Mouse (Mus musculus): ENCODE data around the gene Slco4a1. TPM values are rescaled to one million over a fixed set of nuclear protein-coding genes. Genes with fewer than 3 reads are reported as not detected.

Slco4a1 gene
- polyA plus RNA-seq, 1 experiment from 2014 or later = 1.4 TPM

GRCm38 (mm10) chr2:180432751-180433150 is 23.3 kb upstream of the Slco4a1 start:
- Histone ChIP-seq H3K4me3 (no peak overlapping the region), H3K27ac (no peak overlapping the region), H3K9ac (no peak overlapping the region), H3K4me1 (peaks cover 25% of the 10 kb centered on the region), H3K4me2 (no peak overlapping the region), H3K9me3 (replicated peaks) (no peaks in the 10 kb centered on the region), H3K36me3 (no peaks in the 10 kb centered on the region), H3K27me3 (replicated peaks) (no peaks in the 10 kb centered on the region)
- ATAC-seq = no peak
- 62% methylated on average over 10 of the region's 10 CpGs for WGBS (ENCODE audit: insufficient replicate concordance)

GRCm38 (mm10) chr2:180433350-180433749 is 22.7 kb upstream of the Slco4a1 start:
- Histone ChIP-seq H3K9ac (no peak overlapping the region), H3K27ac (no peak overlapping the region), H3K27me3 (replicated peaks) (no peaks in the 10 kb centered on the region), H3K9me3 (replicated peaks) (no peaks in the 10 kb centered on the region), H3K4me2 (no peak overlapping the region), H3K36me3 (no peaks in the 10 kb centered on the region), H3K4me3 (no peak overlapping the region), H3K4me1 (peaks cover 26% of the 10 kb centered on the region)
- WGBS (ENCODE audit: insufficient replicate concordance) = 57% methylated on average over 7 of the region's 7 CpGs
- no peak for ATAC-seq

DNA sequence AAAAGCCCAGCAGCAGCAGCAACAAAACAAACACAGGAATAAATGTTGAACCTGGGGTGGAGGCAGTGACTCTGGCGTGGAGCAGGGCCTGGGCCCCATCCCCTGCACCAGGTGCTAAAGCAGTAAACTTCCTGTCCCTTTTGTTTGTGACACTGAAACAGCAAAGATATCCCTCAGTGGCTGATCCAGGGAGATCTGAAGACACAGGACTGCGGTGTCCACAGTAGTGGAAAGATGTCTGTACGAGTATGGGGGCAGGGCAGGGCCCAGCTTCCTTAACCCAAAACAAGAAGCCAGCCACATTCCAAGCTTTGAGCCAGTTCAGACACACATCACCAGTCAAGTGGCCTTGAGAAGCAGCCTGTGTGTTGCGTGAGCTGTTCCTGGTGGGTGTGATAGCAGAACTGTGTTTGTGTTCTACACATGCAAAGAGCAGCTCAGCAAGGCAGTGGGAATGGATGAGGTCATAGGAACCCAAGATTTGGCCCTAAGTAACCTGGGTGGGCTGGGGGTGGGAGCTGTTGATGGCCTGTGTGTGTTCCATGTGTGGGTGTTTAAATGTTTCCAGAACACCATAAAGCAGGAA is 20.6 kb upstream of the Slco4a1 start:
- no peaks in the 10 kb centered on the region for H3K9me3 ChIP-seq (replicated peaks)
- no peak overlapping the region for H3K27ac ChIP-seq
- no peak overlapping the region for H3K4me2 ChIP-seq
- no peak overlapping the region for H3K4me3 ChIP-seq
- H3K4me1 ChIP-seq = peaks cover 27% of the 10 kb centered on the region
- no peaks in the 10 kb centered on the region for H3K36me3 ChIP-seq
- WGBS (ENCODE audit: insufficient replicate concordance) = 34% methylated on average over 4 of the region's 4 CpGs
- ATAC-seq = no peak
- H3K9ac ChIP-seq = no peak overlapping the region
- H3K27me3 ChIP-seq (replicated peaks) = no peaks in the 10 kb centered on the region

- H3K9me3 ChIP-seq (replicated peaks) = no peaks in the 10 kb centered on the region
- H3K4me2 ChIP-seq = peak overlapping the region; percentile 10; the same call in 1 of the 2 replicates
- no peaks in the 10 kb centered on the region for H3K36me3 ChIP-seq
- peak overlapping the region; percentile 41 for H3K27ac ChIP-seq
- 23% methylated on average over 5 of the region's 5 CpGs for WGBS (ENCODE audit: insufficient replicate concordance)
- ATAC-seq = peak; percentile 47
- no peaks in the 10 kb centered on the region for H3K27me3 ChIP-seq (replicated peaks)
- no peak overlapping the region for H3K4me3 ChIP-seq
- peaks cover 35% of the 10 kb centered on the region for H3K4me1 ChIP-seq
- no peak overlapping the region for H3K9ac ChIP-seq
Observed at GRCm38 (mm10) chr2:180437149-180437864, 18.7 kb upstream of the Slco4a1 start.

- H3K9me3 ChIP-seq (replicated peaks) = no peaks in the 10 kb centered on the region
- no peak for ATAC-seq
- no peak overlapping the region for H3K4me3 ChIP-seq
- no peaks in the 10 kb centered on the region for H3K27me3 ChIP-seq (replicated peaks)
- no peaks in the 10 kb centered on the region for H3K36me3 ChIP-seq
- H3K9ac ChIP-seq = no peak overlapping the region
- 17% methylated on average over 3 of the region's 3 CpGs for WGBS (ENCODE audit: insufficient replicate concordance)
- H3K4me2 ChIP-seq = no peak overlapping the region
- peaks cover 37% of the 10 kb centered on the region for H3K4me1 ChIP-seq
- H3K27ac ChIP-seq = no peak overlapping the region
Observed at GRCm38 (mm10) chr2:180439791-180440190, 16.3 kb upstream of the Slco4a1 start.

- Histone ChIP-seq H3K4me1 (peaks cover 32% of the 10 kb centered on the region), H3K9ac (no peak overlapping the region), H3K36me3 (no peaks in the 10 kb centered on the region), H3K4me2 (no peak overlapping the region), H3K27me3 (replicated peaks) (no peaks in the 10 kb centered on the region), H3K27ac (no peak overlapping the region), H3K9me3 (replicated peaks) (no peaks in the 10 kb centered on the region), H3K4me3 (no peak overlapping the region)
- 60% methylated on average over 9 of the region's 9 CpGs for WGBS (ENCODE audit: insufficient replicate concordance)
- no peak for ATAC-seq
Observed at GRCm38 (mm10) chr2:180440596-180441332, 15.3 kb upstream of the Slco4a1 start.

DNA sequence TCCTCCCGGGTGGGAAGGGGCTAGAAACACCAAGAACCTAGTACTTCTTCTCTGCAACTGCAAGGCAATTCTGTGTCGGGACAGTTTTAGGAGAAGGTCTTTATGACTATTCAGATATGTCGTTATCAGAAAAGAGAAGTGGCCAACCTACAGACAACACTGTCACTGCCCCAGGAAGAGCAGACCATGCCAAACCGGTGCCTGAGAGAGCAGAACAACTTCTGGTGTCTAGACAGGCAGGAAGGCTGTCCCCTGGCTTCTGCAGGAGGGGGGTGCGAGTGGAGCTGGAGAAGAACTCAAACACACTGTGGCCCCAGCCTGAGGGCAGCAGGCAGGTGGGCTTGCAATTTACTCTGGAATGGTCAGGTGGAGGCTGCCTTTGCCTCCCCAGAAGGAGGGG is 14.0 kb upstream of the Slco4a1 start:
- ATAC-seq = no peak

DNA sequence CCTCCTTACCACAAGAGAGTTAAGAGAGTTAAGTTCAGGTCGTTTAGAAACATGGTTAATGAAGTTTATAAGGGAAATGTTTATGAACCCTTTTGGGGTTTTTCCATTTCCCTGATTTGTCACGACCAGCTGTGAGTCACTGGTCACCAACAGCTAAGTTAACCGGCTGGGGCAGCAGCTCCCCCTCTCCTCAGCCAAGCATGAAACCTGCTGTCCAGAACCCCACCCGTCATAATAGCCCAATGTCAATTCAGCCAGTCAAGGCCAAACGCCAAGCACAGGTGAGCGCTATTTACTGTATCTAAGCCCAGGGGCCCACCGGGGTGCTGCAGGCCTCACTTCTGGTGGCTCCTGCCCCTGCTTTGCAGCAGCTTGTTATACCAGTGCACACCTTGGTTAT is 12.2 kb upstream of the Slco4a1 start:
- Histone ChIP-seq H3K4me1 (peaks cover 16% of the 10 kb centered on the region), H3K9ac (no peak overlapping the region), H3K9me3 (replicated peaks) (no peaks in the 10 kb centered on the region), H3K27ac (no peak overlapping the region), H3K4me2 (no peak overlapping the region), H3K27me3 (replicated peaks) (no peaks in the 10 kb centered on the region), H3K36me3 (no peaks in the 10 kb centered on the region), H3K4me3 (no peak overlapping the region)
- WGBS (ENCODE audit: insufficient replicate concordance) = 51% methylated on average over 7 of the region's 7 CpGs
- ATAC-seq = no peak

More for the DNA sequence above, 14.0 kb upstream of the Slco4a1 start:
- H3K27me3 ChIP-seq (replicated peaks) = no peaks in the 10 kb centered on the region
- no peak overlapping the region for H3K9ac ChIP-seq
- H3K9me3 ChIP-seq (replicated peaks) = no peaks in the 10 kb centered on the region
- H3K4me3 ChIP-seq = no peak overlapping the region
- 26% methylated on average over 5 of the region's 5 CpGs for WGBS (ENCODE audit: insufficient replicate concordance)
- no peaks in the 10 kb centered on the region for H3K36me3 ChIP-seq
- no peak overlapping the region for H3K4me2 ChIP-seq
- no peak overlapping the region for H3K27ac ChIP-seq
- peaks cover 24% of the 10 kb centered on the region for H3K4me1 ChIP-seq

GRCm38 (mm10) chr2:180444957-180445785 is 10.9 kb upstream of the Slco4a1 start:
- Histone ChIP-seq H3K4me3 (no peak overlapping the region), H3K27ac (no peak overlapping the region), H3K4me2 (no peak overlapping the region), H3K9me3 (replicated peaks) (no peaks in the 10 kb centered on the region), H3K36me3 (no peaks in the 10 kb centered on the region), H3K9ac (no peak overlapping the region), H3K4me1 (peaks cover 16% of the 10 kb centered on the region), H3K27me3 (replicated peaks) (no peaks in the 10 kb centered on the region)
- 12% methylated on average over 8 of the region's 9 CpGs for WGBS (ENCODE audit: insufficient replicate concordance)
- ATAC-seq = no peak

GRCm38 (mm10) chr2:180445962-180446361 is 10.1 kb upstream of the Slco4a1 start:
- no peak overlapping the region for H3K27ac ChIP-seq
- ATAC-seq = no peak
- no peaks in the 10 kb centered on the region for H3K36me3 ChIP-seq
- H3K4me1 ChIP-seq = peaks cover 14% of the 10 kb centered on the region
- H3K27me3 ChIP-seq (replicated peaks) = peaks cover 4% of the 10 kb centered on the region; the same call in 1 of the 2 replicates
- H3K4me3 ChIP-seq = no peak overlapping the region
- no peak overlapping the region for H3K4me2 ChIP-seq
- H3K9me3 ChIP-seq (replicated peaks) = no peaks in the 10 kb centered on the region
- no peak overlapping the region for H3K9ac ChIP-seq
- WGBS (ENCODE audit: insufficient replicate concordance) = 76% methylated on average over 1 of the region's 1 CpGs

DNA sequence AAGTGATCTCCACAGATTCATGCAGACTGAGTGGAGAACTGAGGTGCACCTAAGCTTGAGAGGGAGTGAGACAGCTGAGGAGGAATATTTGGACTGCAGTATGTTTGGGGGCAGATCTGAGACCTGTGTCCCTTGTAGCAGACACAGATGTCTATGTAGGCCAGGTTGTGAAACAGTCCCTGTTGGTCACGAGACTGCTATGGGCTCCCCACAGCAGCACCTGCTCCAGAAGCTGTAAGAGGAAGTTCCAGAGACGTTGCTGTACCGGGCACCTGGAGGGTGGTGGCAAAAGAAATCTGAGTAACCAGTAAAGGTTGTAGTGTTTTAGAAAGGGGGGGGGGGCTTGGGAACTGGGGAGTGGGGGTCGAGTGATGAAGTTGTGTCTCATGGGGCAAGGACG is 7.0 kb upstream of the Slco4a1 start:
- H3K36me3 ChIP-seq = no peaks in the 10 kb centered on the region
- no peak overlapping the region for H3K27ac ChIP-seq
- no peak for ATAC-seq
- no peak overlapping the region for H3K4me3 ChIP-seq
- no peaks in the 10 kb centered on the region for H3K9me3 ChIP-seq (replicated peaks)
- H3K27me3 ChIP-seq (replicated peaks) = peaks cover 11% of the 10 kb centered on the region; the same call in 1 of the 2 replicates
- H3K4me1 ChIP-seq = 0 out of 2 replicates have a peak, but pooled peaks cover 5% of the 10 kb centered on the region
- H3K9ac ChIP-seq = no peak overlapping the region
- WGBS (ENCODE audit: insufficient replicate concordance) = 19% methylated on average over 5 of the region's 5 CpGs
- no peak overlapping the region for H3K4me2 ChIP-seq
